Comparison of ENCODE assay signal across 26 mouse cellular contexts in genomic region chr2:50496057-50496433, GRCm38 (mm10).
DNase-seq lines count a peak whose midpoint lies in the region; ATAC-seq lines count a peak whose summit lies in the region.
"Had no signal": no experiment of that assay in that cellular context is flagged by ENCODE, and none has a peak within 500 bp of the region (broad histone marks: within the 10 kb centered on the region; RNA-seq: fewer than 3 reads in every experiment).

No protein-coding gene starts in this region.

- H3K4me3 ChIP-seq in kidney, embryonic 15.5 days (replicated peaks), result no peak overlapping the region
- no peak overlapping the region for H3K4me3 ChIP-seq in midbrain, embryonic 11.5 days (ENCODE audit: low read depth, low read length)
- no peak overlapping the region for H3K4me3 ChIP-seq in midbrain, embryonic 16.5 days (ENCODE audit: low read depth, low read length)
- H3K4me3 ChIP-seq: embryonic facial prominence, embryonic 10.5 days; embryonic facial prominence, embryonic 13.5 days; gastrocnemius, adult 2 months; heart, embryonic 13.5 days; hindbrain, embryonic 12.5 days; hindbrain, embryonic 15.5 days had no signal

- no peak for ATAC-seq in kidney, embryonic 15.5 days (replicated peaks; ENCODE audit: low FRiP score)
- no peak for ATAC-seq in midbrain, embryonic 11.5 days (ENCODE audit: low FRiP score)
- ATAC-seq in midbrain, embryonic 16.5 days, result no peak
- ATAC-seq: forebrain, embryonic 14.5 days; forebrain, postnatal 0 days had no signal

- DNase-seq in kidney, postnatal 4 days, result no peak
- DNase-seq in midbrain, embryonic 11.5 days (ENCODE audit: low spot score, missing footprints), result peak; percentile 61
- DNase-seq in gonadal fat pad, adult 2 months (ENCODE audit: low read depth), result peak; percentile 52
- no peak for DNase-seq in testis, postnatal 14 days (ENCODE audit: low spot score)
- DNase-seq: adrenal gland, adult 8-10 months; adrenal gland, postnatal 25 days; B cell, adult 2 months; cerebellum, adult 11-12 months; cerebellum, adult 8-10 months; cerebellum, postnatal 10 days; cerebellum, postnatal 36 days; forebrain, postnatal 0 days; gastrocnemius, adult 2 months; gastrocnemius, postnatal 14 days; heart, adult 18-20 months; heart, postnatal 14 days had no signal

- H3K9ac ChIP-seq in kidney, embryonic 15.5 days, result no peak overlapping the region
- H3K9ac ChIP-seq in midbrain, embryonic 11.5 days (ENCODE audit: low read length), result no peak overlapping the region
- H3K9ac ChIP-seq in midbrain, embryonic 16.5 days (ENCODE audit: low read depth, low read length), result no peak overlapping the region
- H3K9ac ChIP-seq: embryonic facial prominence, embryonic 13.5 days; forebrain, postnatal 0 days; heart, embryonic 13.5 days; hindbrain, embryonic 12.5 days; hindbrain, embryonic 15.5 days had no signal

- no peaks in the 10 kb centered on the region for H3K27me3 ChIP-seq in kidney, embryonic 15.5 days
- no peaks in the 10 kb centered on the region for H3K27me3 ChIP-seq in midbrain, embryonic 11.5 days (ENCODE audit: control insufficient read depth, insufficient read depth, low read length)
- H3K27me3 ChIP-seq in midbrain, embryonic 16.5 days (ENCODE audit: control insufficient read depth, insufficient read depth, low read depth, low read length), result no peaks in the 10 kb centered on the region
- H3K27me3 ChIP-seq: CH12.LX; embryonic facial prominence, embryonic 13.5 days; heart, embryonic 13.5 days; hindbrain, embryonic 12.5 days; hindbrain, embryonic 15.5 days had no signal

- WGBS in kidney, embryonic 15.5 days, result 60% methylated on average over 3 of the region's 3 CpGs
- WGBS in midbrain, embryonic 11.5 days, result 86% methylated on average over 3 of the region's 3 CpGs
- WGBS in midbrain, embryonic 16.5 days, result 95% methylated on average over 3 of the region's 3 CpGs

- H3K9me3 ChIP-seq in kidney, embryonic 15.5 days (replicated peaks), result no peaks in the 10 kb centered on the region
- no peaks in the 10 kb centered on the region for H3K9me3 ChIP-seq in midbrain, embryonic 11.5 days (ENCODE audit: control insufficient read depth, low read length)
- no peaks in the 10 kb centered on the region for H3K9me3 ChIP-seq in midbrain, embryonic 16.5 days (replicated peaks; ENCODE audit: control insufficient read depth, low read length, poor library complexity, severe bottlenecking)
- H3K9me3 ChIP-seq: embryonic facial prominence, embryonic 10.5 days; embryonic facial prominence, embryonic 13.5 days; heart, embryonic 13.5 days; hindbrain, embryonic 12.5 days; hindbrain, embryonic 15.5 days had no signal

- peak overlapping the region; percentile 37; the same call in 1 of the 2 replicates for H3K27ac ChIP-seq in kidney, embryonic 15.5 days
- no peak overlapping the region for H3K27ac ChIP-seq in midbrain, embryonic 11.5 days (ENCODE audit: low read depth, low read length)
- no peak overlapping the region for H3K27ac ChIP-seq in midbrain, embryonic 16.5 days (ENCODE audit: low read length)
- H3K27ac ChIP-seq: embryonic facial prominence, embryonic 10.5 days; embryonic facial prominence, embryonic 13.5 days; gastrocnemius, adult 2 months; heart, embryonic 13.5 days; hindbrain, embryonic 12.5 days; hindbrain, embryonic 15.5 days had no signal

- H3K4me1 ChIP-seq in kidney, embryonic 15.5 days, result 0 out of 2 replicates have a peak, but pooled peaks cover 5% of the 10 kb centered on the region
- no peaks in the 10 kb centered on the region for H3K4me1 ChIP-seq in midbrain, embryonic 11.5 days (ENCODE audit: control insufficient read depth, insufficient read depth, low read length)
- no peaks in the 10 kb centered on the region for H3K4me1 ChIP-seq in midbrain, embryonic 16.5 days (ENCODE audit: control insufficient read depth, insufficient read depth, low read length)
- H3K4me1 ChIP-seq: embryonic facial prominence, embryonic 10.5 days; hindbrain, embryonic 12.5 days; hindbrain, embryonic 15.5 days had no signal

- H3K4me2 ChIP-seq in kidney, embryonic 15.5 days, result no peak overlapping the region
- no peak overlapping the region for H3K4me2 ChIP-seq in midbrain, embryonic 11.5 days
- no peak overlapping the region for H3K4me2 ChIP-seq in midbrain, embryonic 16.5 days (ENCODE audit: low read length)
- H3K4me2 ChIP-seq: embryonic facial prominence, embryonic 13.5 days; heart, embryonic 13.5 days; hindbrain, embryonic 12.5 days; hindbrain, embryonic 15.5 days had no signal

- no peaks in the 10 kb centered on the region for H3K36me3 ChIP-seq in kidney, embryonic 15.5 days
- H3K36me3 ChIP-seq in midbrain, embryonic 11.5 days (ENCODE audit: control insufficient read depth, insufficient read depth, low read length), result no peaks in the 10 kb centered on the region
- no peaks in the 10 kb centered on the region for H3K36me3 ChIP-seq in midbrain, embryonic 16.5 days (ENCODE audit: control insufficient read depth, insufficient read depth, low read length)
- H3K36me3 ChIP-seq: embryonic facial prominence, embryonic 10.5 days; embryonic facial prominence, embryonic 13.5 days; G1E; heart, embryonic 13.5 days; hindbrain, embryonic 12.5 days; hindbrain, embryonic 15.5 days had no signal

Comparison
In these comparisons a context has a peak if more than half of its experiments do, and no peak if none do; other contexts are left out.
1. DNase-seq: peak in midbrain, embryonic 11.5 days (single experiment) and gonadal fat pad, adult 2 months (single experiment); none in kidney, postnatal 4 days (0 of 2) and testis, postnatal 14 days (single experiment).